Mouse (Mus musculus): Measurements from ENCODE around the gene Slc16a3.

The Slc16a3 gene

DNA sequence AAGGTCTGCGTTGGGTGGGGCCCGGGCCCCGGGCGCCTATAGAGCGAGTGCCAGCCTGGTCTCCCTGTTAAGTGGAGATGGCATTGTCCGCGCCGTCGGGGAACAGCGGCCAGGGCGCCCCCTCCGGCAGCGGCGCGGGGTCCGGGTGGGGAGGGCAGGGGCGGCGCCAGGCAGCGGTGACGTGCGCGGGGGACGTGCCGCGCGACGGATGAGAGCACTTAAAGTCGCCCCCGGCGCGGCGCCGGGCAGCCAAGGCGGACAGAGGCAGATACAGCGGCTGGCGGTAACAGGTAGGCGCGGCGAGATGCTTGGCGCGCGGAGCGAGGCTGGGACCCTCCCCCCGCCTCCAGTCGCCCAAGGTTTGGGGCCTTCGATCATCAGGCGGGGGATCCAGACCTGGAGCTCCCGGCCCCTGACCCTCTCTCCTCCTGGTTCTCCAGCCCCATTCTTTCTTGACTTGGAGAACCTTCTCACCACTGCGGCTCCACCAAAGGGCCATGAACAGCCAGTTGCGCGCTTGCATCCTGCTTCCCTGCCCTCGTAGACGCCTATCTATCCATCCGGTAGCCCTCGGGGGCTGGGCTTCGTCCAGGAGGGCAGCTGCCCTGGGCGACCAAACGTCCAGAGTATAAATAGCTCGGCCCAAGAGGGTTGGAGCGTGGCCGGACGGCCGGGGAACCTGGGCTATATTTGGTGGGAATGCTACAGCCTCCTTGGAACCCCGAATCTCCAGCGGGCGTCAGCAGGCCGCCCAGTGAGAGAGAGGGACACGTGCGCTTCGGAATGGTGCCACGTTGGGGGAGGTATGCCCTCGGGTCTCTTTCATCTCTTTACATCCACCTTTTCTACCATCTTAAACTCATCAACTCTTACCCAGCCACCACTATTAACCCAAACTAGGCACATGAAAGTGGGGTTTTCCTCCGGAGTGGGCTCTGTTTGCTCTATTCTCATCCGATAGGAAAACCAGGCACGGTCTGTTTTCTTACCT is 876 bp downstream of the Slc16a3 start:
- DNase-seq (ENCODE audit: low read depth, low spot score) = peak; percentile 75

DNA sequence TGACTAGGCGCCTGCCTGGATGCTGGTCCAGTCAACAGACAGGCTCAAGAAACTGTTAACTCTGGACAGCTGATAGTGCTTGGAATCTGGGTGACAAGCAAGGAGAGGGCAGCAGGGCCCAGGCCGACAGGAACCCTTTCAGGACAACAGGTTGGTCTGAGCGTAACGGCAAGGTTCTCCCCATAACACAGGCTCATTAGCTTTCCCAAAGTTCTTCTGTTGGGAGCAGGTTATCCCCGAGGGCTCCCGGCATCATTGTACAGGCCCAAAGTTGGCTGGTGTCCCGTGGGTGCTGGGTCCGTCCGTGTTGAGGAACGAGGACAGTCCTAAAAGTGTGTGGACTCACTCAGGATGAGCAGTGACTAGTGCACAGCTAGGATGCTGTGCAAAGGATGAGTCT is 1.6 kb downstream of the Slc16a3 start:
- no peak for DNase-seq (ENCODE audit: low read depth, low spot score)

DNA sequence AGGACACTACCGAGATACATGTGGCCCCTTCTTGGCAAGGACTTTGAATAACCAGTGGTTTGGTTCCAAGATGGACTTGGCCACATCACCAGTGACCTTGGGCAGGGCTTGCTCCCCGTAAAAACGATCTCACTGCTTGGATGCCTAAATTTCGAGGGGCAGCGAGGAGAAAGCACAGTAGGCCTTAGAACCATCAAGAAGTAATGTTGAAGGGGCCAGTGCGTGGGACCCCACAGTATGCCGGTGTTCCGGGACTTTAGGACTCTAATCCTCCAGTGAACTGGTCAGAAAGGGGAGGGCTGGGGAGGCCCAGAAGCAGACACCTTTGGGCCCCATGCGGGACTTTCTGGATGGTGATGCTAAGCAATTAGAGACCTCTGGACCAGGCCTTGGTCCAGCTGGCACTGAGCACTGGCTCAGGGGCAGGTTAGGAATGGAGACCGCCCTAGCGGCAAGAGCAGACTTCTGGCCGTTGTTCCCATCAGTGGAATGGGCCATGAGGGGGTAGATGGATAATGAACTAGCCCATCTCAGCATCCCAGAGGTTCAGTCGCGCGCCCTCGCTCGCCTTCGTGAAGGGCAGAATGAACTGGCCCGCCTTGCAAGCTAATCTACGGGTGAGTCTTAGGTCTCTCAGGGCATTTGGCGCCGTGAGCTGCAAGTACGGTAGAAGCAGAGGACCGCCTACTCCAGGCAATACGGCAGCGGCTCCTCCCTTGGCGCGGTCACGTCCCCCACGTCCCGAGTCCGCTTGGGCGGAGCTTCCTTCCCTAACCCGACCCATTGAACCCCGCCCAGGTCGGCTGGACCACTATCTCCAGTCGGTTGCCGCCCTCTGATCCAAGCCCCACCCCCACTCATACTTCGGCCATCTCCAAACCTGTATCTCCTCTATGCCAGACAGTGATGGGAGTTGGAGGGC is 2.3 kb downstream of the Slc16a3 start:
- DNase-seq (ENCODE audit: low read depth, low spot score) = peak; percentile 98

DNA sequence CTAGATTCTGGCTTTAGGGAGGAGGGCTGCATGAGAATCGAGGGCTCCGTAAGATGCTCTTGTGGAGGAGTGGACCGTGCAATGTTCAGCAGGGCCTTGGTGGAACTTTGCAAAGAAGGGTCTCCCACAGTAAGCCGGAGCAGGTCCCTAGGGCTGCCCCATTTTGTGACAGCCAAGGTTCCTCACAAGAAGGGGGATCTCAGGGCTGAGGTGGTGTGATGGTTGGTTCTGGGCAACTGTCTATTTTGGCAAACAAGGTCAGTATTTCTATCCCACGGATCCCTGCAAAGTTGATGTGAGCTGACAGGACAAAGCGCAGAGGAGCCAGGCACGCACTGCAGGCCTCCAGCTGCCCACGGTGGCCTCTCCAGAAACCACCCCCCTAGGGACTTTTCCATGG is 3.0 kb downstream of the Slc16a3 start:
- no peak for DNase-seq (ENCODE audit: low read depth, low spot score)

DNA sequence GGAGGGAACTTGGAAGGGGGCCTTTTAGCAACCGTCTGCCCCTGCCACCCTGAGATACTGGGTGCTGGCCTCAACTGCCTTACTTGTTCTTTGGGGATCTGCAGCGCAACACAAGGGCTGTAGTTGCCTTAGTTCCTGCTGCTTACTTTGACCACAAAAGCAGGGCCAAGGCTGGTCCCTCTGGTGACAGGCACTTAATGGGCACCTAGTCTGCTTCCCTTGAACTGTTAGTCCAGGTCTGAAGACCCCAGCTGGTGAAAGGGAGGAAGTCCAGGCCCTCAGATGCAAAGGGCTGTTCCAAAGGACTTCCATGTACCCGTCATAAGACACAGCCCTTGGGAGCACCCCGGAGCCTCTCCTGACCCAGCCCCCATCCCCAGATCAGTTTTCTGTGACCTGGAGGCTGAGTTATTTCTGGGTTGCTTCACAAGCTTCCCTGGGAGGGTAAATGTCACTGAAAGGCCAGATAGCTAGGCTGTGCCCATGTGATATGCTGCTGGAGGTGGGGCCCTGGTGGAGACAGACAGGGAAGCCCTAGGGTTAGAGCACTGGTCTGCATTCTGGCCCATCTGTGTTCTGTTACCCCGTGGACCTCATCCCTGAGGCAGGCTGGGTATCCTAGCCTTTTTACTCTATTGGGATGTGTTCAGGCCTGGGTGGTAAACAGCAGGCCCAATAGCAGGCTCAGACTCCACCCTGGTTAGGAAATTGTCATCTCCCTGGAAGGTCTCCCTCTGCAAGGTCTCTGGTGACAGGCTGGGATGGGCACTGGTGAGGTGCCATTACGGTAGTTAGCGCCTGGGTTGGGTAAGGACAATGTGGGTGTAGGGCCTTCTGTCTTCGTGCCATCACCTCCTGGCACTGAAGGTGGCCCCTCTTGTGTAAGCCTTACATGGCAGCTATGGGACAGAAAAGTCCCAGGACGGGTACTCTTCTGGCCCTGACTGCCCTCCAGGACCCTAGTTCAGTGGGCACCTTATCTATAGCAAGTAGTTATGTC is 3.8 kb downstream of the Slc16a3 start:
- no peak for DNase-seq (ENCODE audit: low read depth, low spot score)

DNA sequence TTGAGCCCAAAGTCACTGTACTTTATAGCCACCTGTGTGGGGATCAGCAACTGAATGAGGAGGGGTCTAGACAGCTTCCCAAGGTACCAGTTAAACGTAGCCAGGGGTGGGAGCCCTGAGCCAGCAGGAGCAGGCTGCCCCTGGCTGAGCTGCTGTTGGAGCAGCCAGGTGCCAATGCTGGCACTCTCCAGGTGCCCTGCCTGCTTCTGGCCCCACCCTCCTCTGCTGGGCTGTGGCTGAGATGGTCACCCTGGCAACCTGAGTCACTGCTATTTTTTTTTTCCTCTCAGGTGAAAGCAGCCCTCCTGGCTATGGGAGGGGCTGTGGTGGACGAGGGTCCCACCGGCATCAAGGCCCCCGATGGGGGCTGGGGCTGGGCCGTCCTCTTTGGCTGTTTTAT is 6.7 kb downstream of the Slc16a3 start:
- DNase-seq (ENCODE audit: low read depth, low spot score) = no peak

DNA sequence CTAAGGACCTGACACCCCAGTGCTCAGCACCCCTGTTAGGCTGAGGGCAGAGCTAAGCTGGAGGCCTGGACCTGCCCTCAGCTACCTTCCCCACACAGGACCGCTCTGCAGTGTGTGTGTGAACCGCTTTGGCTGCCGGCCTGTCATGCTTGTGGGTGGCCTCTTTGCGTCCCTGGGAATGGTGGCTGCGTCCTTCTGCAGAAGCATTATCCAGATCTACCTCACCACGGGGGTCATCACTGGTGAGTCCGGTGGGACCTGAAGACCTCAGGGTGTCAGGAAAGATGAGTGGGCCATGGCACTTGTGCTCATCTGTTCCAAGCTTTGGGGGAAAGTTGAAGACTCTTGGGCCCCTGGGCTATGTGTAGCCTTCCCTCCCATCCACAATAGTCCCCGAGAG is 7.4 kb downstream of the Slc16a3 start:
- DNase-seq (ENCODE audit: low read depth, low spot score) = no peak

DNA sequence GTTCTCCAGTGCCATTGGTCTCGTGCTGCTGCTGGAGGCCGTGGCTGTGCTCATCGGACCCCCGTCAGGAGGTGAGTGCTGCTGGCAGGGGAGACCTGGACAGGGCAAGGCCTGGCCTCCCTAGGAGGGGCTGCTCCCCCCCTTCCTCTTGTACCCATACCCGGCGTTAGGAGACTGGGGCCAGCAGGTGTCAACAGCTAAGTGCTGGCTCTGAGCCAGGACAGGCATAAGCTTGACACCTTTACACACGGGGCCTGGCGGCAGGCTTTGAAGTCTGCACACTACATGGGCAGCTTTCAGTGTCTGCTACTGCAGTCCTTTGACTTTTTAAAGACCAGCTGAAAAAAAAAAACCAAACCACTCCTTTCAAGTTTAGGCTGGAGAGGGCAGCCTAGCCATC is 8.8 kb downstream of the Slc16a3 start:
- no peak for DNase-seq (ENCODE audit: low read depth, low spot score)

DNA sequence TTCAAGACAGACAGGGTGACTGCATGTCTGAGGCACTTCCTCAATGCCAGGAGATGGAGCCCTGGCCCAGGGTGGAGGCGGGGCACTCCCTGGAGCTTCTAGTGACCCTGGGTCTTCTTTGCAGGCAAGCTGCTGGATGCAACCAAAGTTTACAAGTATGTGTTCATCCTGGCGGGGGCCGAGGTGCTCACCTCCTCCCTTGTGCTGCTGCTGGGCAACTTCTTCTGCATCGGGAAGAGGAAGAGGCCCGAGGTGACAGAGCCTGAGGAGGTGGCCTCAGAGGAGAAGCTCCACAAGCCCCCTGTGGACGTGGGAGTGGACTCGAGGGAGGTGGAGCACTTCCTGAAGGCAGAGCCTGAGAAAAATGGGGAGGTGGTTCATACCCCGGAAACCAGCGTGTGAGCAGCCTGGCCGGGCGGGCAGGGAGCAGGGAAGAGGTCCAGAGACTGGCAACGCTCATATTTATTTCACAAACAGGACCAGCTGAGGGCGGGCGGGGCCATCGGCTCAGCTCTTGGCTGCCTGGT is 9.5 kb downstream of the Slc16a3 start:
- DNase-seq (ENCODE audit: low read depth, low spot score) = no peak

DNA sequence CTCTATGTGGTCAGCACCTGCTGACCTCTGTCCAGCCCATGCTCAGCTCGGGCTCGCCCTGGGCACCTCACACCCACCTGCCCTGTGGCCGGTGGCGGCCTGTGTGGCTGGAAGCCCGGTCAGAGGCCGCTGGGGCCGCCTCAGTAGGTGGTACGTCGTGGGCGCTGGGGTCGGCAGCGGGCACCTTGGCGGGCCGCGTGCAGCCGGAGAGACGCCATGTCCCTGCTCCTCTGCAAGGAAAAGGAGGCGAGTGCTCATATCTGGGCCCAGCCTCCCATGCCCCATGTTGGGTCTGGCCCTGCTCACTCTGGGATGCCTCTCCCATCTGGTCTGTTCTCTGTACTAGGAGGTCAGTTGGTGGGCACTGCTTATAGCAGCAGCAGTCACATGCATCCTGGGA is 10.8 kb downstream of the Slc16a3 start:
- no peak for DNase-seq (ENCODE audit: low read depth, low spot score)

DNA sequence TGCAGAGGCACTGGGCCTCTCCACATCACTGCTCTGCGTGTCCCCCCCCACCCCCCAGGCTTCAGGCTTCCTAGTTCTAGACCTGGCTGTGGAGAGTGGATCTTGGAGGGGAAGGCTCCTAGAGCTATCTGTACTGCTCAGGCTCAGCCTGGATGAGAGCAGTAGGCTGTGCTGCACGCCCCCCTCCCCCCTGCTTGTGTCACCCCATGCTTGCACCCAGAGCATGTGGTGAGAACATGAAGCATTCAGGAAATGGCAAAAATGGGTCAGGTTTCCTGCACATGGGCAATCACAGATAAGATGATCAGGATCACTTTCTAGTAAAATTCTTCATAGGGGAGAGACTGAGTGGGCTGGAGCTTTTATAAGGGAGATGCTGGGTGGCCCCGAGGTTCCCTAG is 11.3 kb downstream of the Slc16a3 start:
- DNase-seq (ENCODE audit: low read depth, low spot score) = no peak

DNA sequence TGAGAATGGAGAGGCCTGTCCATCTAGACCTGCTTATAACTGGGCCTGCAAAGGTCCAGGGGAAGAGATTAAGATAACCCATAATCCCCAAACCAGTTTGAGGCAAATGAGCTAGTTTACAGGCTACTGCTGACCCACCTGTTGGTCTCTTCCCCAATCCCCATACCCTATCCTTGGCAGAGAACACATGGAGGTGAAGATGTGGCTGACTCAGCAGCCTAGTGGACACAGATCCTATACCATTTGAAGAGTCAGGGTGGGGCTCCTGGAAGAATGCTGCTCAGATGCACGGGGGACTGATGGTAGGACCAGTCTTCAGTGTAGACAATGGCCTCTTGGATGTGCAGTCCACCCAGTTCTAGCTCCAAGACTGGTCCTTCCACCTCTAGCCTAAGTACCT is 12.0 kb downstream of the Slc16a3 start:
- DNase-seq (ENCODE audit: low read depth, low spot score) = no peak

DNA sequence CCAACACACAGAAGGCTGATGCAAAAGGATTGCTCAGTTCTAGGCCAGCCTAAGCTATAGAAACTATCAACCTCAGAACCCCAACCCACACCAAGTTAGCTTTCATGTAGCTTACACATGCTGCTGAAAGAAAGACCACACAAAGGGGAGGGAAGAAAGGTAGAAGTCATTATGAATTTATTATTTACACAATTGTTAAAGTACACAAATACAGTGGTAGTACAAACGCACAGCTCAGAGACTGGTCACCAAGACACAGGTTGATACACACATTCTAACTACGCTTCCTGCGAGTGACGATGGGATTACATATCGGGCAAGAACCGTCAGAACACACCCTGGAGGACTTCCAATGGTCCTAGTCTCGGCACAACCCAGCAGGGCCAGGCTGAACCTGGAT is 13.3 kb downstream of the Slc16a3 start:
- no peak for DNase-seq (ENCODE audit: low read depth, low spot score)

DNA sequence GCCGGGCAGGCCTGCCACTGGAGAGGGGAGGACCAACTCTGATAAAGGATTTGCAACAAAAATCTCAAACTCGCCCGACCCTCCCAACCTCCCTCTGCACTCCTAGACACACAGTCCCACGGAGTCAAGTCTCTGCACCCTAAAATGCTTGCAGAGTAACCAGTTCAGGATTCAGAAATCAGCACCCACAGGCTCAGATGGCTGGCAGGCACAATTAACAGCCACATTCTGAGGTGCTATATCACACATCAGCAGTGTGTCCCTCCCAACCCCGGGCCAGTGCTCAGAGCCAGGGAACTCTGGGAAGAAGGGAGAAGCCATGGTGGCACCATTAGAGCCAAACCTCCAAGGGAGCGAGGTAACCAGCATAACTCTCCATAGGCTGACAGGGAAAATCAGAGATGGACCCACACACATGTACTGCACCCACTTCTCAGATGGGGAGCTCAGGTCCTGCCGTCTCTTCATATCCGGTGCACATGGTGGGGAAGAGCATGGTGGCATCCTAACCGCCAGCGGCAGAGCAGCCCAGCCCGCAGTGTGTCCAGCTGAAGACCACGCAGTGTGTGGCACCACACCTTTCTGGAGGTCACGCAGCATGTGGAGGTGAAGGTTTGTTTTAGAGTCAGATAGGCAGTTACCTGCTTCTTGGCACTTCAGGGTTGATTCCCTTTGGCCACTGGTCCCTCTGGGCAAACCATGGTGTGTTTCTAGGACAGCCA is 13.9 kb downstream of the Slc16a3 start:
- no peak for DNase-seq (ENCODE audit: low read depth, low spot score)

DNA sequence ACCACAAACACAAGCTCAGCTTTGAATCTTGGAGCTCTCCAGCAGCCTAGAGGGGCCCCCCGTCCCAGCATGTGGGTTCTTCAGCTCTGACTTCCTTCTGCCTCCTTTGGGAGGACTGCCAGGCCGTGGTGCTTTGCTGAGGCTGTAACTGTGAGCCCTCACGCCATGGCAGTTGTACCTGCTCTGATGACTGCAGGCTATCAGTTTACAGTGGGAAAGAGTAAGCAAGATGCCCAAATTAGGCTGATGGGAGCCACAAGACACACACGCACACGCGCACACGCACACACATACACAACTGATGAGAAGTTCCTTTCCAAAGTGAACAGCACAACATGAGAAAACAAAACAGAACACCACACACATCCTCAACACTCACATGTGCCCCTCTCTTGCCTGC is 14.6 kb downstream of the Slc16a3 start:
- no peak for DNase-seq (ENCODE audit: low read depth, low spot score)

DNA sequence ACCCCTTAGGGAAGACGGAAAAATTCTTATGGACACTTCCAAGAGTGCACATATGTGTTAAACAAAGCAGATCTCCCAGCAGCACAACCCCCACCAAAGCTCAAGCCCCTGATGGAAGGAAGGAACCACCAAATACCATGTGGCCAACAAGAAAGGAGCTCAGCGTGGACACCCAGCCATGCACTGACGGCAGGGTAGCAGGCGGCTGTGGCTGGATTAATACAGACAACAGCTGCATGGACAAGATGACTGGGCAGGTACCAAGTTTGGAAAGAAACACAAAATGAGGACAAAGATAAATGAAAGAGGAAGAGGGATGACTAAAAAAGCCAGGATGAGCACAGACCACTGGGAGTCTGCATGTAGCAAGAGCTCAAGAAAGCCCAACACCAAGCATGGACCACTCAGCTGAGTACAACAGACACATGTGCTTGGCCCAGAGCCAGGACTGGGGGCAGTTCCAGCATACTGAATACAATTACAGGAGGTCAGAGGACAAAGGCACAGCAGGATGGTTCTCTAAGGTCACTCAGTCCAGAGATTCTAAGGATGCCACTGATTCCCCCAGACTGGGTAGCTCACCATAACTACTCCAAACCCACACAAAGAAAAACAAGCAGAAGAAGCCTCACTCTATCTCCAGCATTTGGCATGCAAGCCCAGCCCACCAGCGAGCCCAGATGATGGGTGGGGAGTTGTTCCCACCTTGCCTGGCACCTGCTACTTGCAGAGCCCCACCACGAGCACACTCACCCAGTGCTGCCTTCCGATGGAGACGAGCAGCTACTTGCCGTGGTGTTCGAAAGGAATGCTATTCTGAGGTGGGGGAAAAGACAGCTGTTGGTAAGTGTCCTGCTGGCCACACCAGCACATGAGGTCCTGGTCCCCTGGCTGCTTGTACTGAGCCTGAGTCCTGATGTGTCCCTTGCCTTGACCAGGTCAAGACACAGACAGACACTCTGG is 16.2 kb downstream of the Slc16a3 start:
- peak; percentile 69 for DNase-seq (ENCODE audit: low read depth, low spot score)

DNA sequence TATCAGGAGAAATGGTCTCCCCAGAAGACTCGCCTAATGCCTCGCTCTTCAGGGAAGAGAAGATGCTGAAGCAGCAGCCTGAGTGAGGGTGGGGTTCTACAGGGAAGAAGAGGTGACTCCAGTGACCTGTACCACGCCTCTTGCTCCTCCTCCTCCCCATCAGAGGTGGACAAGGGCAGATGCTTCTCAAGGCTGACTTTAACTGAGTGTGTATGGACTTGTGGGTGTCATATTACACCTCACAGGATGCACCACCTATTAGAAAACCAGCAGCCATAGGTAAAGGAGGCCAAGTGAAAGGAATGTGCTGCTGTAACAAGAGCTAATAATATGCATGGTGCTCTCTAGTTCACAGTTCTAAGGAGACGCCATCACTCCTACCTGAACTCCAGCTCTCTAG is 17.3 kb downstream of the Slc16a3 start:
- DNase-seq (ENCODE audit: low read depth, low spot score) = peak; percentile 51

DNA sequence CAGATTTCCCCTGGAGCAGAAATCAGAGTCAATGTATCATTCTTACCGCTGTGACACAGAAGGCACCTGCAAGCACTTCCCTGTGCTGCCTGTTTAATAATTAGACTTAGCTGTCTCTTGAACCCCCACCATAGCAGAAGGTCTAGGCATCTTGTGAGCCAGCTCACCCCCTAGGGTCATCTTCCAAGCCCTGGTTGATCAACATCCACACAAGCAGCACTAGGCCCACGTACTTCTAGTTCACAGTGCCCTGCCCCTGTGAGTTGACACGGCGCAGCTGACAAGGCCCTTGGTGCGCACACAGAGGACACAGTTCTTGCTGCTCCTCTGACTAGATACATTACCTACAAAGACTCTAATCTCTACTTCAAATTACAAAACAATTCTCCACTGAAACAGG is 21.5 kb downstream of the Slc16a3 start:
- DNase-seq (ENCODE audit: low read depth, low spot score) = no peak

DNA sequence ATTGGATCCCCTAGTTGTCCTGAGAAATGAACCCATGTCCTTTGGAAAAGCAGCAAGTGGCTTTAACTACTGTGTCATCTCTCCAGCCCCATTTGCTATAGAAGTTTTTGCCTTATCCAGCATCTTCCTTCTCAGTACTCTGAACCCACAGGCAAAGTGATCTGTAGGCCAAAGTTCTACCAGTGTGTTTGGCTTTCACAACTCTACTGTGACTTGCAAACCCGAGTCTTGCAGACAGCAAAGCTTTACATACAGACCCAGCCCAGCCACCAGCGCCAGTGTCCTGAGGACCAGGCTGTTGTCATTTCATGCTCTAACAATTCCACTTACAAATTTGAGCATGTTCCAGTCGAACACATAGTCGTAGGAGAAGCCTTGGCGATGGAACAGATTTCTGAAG is 23.0 kb downstream of the Slc16a3 start:
- no peak for DNase-seq (ENCODE audit: low read depth, low spot score)
